Mouse (Mus musculus): Measurements from ENCODE around the gene C8a. TPM values are rescaled to one million over a fixed set of nuclear protein-coding genes. Genes with fewer than 3 reads are reported as not detected.

Gene C8a
- polyA plus RNA-seq, 1 experiment from 2014 or later = 8.7 TPM

DNA sequence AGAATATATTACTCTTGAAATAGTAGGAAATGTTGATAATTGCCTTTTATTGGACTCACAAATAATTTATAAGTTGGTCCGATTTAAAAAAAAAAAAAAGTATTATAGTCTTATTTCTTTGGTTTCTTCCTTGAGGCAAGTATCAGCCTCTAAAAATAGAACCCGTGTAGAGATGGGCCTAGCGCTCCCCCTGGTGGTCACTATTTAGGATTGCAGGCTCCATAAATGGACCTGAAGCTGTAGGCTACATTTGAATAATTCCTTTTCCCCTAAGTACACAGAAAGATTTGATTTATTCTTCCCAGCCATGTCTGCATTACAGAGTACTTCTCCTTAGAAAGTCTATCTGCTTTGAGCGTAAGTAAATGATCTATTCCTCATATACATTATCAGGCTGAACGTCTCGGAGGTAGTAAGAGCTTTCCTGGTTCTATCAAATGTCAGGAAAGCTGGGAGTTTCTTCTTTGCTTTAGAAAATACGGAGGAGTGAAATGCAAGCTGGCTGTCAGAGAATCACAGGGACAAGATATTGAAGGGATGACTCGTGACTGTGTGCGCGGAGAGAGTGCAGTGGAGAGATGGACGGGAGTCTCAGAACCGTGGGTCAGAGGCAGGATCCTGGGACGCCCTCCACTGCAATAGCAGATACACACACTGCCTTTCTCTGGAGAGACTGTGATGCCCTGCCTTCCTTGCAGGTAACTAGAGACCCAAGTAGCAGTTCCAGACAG lies 18.0 kb upstream of the C8a start:
- Histone ChIP-seq H3K4me2 (no peak overlapping the region), H3K27me3 (replicated peaks; ENCODE audit: control insufficient read depth, insufficient read depth, low read length) (no peaks in the 10 kb centered on the region), H3K9ac (ENCODE audit: low read depth, low read length) (no peak overlapping the region), H3K27ac (ENCODE audit: low read depth, low read length) (no peak overlapping the region), H3K4me3 (ENCODE audit: low read depth, low read length) (no peak overlapping the region), H3K36me3 (ENCODE audit: control insufficient read depth, insufficient read depth, low read length) (no peaks in the 10 kb centered on the region), H3K4me1 (replicated peaks; ENCODE audit: control insufficient read depth, insufficient read depth, low read length) (no peaks in the 10 kb centered on the region), H3K9me3 (ENCODE audit: control insufficient read depth, low read length) (no peaks in the 10 kb centered on the region)
- ATAC-seq (replicated peaks; ENCODE audit: low FRiP score) (no peak), DNase-seq (ENCODE audit: low spot score) (no peak)
- 57% methylated on average over 13 of the region's 13 CpGs for WGBS

DNA sequence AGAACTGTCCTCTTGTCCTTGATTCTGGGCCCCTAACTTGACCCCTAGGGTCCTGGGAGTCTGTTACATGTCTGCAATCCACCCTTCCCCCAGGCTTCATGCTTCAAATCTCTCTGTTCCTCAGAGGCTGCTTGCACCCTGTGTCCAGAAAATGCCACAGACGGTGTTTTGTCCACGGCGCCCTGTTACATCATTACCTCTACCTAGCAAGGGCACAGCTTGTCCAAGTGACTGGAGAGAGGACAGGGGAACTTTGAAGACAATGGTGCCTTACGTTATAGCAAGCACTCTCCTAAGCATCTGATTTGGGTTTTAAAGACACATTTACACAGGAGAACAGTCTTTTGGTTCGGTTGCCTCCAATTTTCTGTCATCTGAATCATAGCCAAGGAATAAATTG lies 17.4 kb upstream of the C8a start:
- Histone ChIP-seq H3K36me3 (ENCODE audit: control insufficient read depth, insufficient read depth, low read length) (no peaks in the 10 kb centered on the region), H3K4me2 (no peak overlapping the region), H3K9me3 (ENCODE audit: control insufficient read depth, low read length) (no peaks in the 10 kb centered on the region), H3K9ac (ENCODE audit: low read depth, low read length) (no peak overlapping the region), H3K27me3 (replicated peaks; ENCODE audit: control insufficient read depth, insufficient read depth, low read length) (no peaks in the 10 kb centered on the region), H3K4me3 (ENCODE audit: low read depth, low read length) (no peak overlapping the region), H3K27ac (ENCODE audit: low read depth, low read length) (no peak overlapping the region), H3K4me1 (replicated peaks; ENCODE audit: control insufficient read depth, insufficient read depth, low read length) (no peaks in the 10 kb centered on the region)
- WGBS = 81% methylated on average over 5 of the region's 5 CpGs
- ATAC-seq (replicated peaks; ENCODE audit: low FRiP score) (no peak), DNase-seq (ENCODE audit: low spot score) (no peak)

GRCm38 (mm10) chr4:104891708-104892107 lies 15.5 kb upstream of the C8a start:
- Histone ChIP-seq H3K4me1 (replicated peaks; ENCODE audit: control insufficient read depth, insufficient read depth, low read length) (no peaks in the 10 kb centered on the region), H3K9ac (ENCODE audit: low read depth, low read length) (no peak overlapping the region), H3K4me2 (no peak overlapping the region), H3K27me3 (replicated peaks; ENCODE audit: control insufficient read depth, insufficient read depth, low read length) (no peaks in the 10 kb centered on the region), H3K27ac (ENCODE audit: low read depth, low read length) (no peak overlapping the region), H3K4me3 (ENCODE audit: low read depth, low read length) (no peak overlapping the region), H3K9me3 (ENCODE audit: control insufficient read depth, low read length) (no peaks in the 10 kb centered on the region), H3K36me3 (ENCODE audit: control insufficient read depth, insufficient read depth, low read length) (no peaks in the 10 kb centered on the region)
- ATAC-seq (replicated peaks; ENCODE audit: low FRiP score) (no peak), DNase-seq (ENCODE audit: low spot score) (no peak)
- 75% methylated on average over 7 of the region's 7 CpGs for WGBS

GRCm38 (mm10) chr4:104888499-104889262 lies 12.5 kb upstream of the C8a start:
- no peak for DNase-seq (ENCODE audit: low spot score)
- whole genome bisulfite sequencing = 77% methylated on average over 9 of the region's 9 CpGs
- Histone ChIP-seq H3K4me1 (replicated peaks; ENCODE audit: control insufficient read depth, insufficient read depth, low read length) (no peaks in the 10 kb centered on the region), H3K4me2 (no peak overlapping the region), H3K36me3 (ENCODE audit: control insufficient read depth, insufficient read depth, low read length) (no peaks in the 10 kb centered on the region), H3K4me3 (ENCODE audit: low read depth, low read length) (no peak overlapping the region), H3K27me3 (replicated peaks; ENCODE audit: control insufficient read depth, insufficient read depth, low read length) (no peaks in the 10 kb centered on the region), H3K9ac (ENCODE audit: low read depth, low read length) (no peak overlapping the region), H3K9me3 (ENCODE audit: control insufficient read depth, low read length) (no peaks in the 10 kb centered on the region), H3K27ac (ENCODE audit: low read depth, low read length) (no peak overlapping the region)
- ATAC-seq (replicated peaks; ENCODE audit: low FRiP score) = no peak

GRCm38 (mm10) chr4:104887486-104887885 lies 11.3 kb upstream of the C8a start:
- Histone ChIP-seq H3K4me2 (no peak overlapping the region), H3K27ac (ENCODE audit: low read depth, low read length) (no peak overlapping the region), H3K36me3 (ENCODE audit: control insufficient read depth, insufficient read depth, low read length) (no peaks in the 10 kb centered on the region), H3K4me1 (replicated peaks; ENCODE audit: control insufficient read depth, insufficient read depth, low read length) (no peaks in the 10 kb centered on the region), H3K4me3 (ENCODE audit: low read depth, low read length) (no peak overlapping the region), H3K9me3 (ENCODE audit: control insufficient read depth, low read length) (no peaks in the 10 kb centered on the region), H3K9ac (ENCODE audit: low read depth, low read length) (no peak overlapping the region), H3K27me3 (replicated peaks; ENCODE audit: control insufficient read depth, insufficient read depth, low read length) (no peaks in the 10 kb centered on the region)
- WGBS = 75% methylated on average over 9 of the region's 9 CpGs
- ATAC-seq (replicated peaks; ENCODE audit: low FRiP score) (no peak), DNase-seq (ENCODE audit: low spot score) (no peak)

GRCm38 (mm10) chr4:104875832-104876231 lies 366 bp downstream of the C8a start:
- peak overlapping the region; percentile 36 for H3K4me3 ChIP-seq (ENCODE audit: low read depth, low read length)
- ATAC-seq (replicated peaks; ENCODE audit: low FRiP score) (no peak), DNase-seq (ENCODE audit: low spot score) (no peak)
- no peaks in the 10 kb centered on the region for H3K36me3 ChIP-seq (ENCODE audit: control insufficient read depth, insufficient read depth, low read length)
- no peaks in the 10 kb centered on the region for H3K27me3 ChIP-seq (replicated peaks; ENCODE audit: control insufficient read depth, insufficient read depth, low read length)
- no peak overlapping the region for H3K27ac ChIP-seq (ENCODE audit: low read depth, low read length)
- no peak overlapping the region for H3K9ac ChIP-seq (ENCODE audit: low read depth, low read length)
- H3K4me1 ChIP-seq (replicated peaks; ENCODE audit: control insufficient read depth, insufficient read depth, low read length) = no peaks in the 10 kb centered on the region
- peak overlapping the region; percentile 21 for H3K4me2 ChIP-seq
- H3K9me3 ChIP-seq (ENCODE audit: control insufficient read depth, low read length) = no peaks in the 10 kb centered on the region
- 64% methylated on average over 4 of the region's 4 CpGs for WGBS

GRCm38 (mm10) chr4:104870196-104870595 lies 6.0 kb downstream of the C8a start:
- Histone ChIP-seq H3K27ac (ENCODE audit: low read depth, low read length) (no peak overlapping the region), H3K4me1 (replicated peaks; ENCODE audit: control insufficient read depth, insufficient read depth, low read length) (no peaks in the 10 kb centered on the region), H3K27me3 (replicated peaks; ENCODE audit: control insufficient read depth, insufficient read depth, low read length) (no peaks in the 10 kb centered on the region), H3K9ac (ENCODE audit: low read depth, low read length) (no peak overlapping the region), H3K4me2 (no peak overlapping the region), H3K4me3 (ENCODE audit: low read depth, low read length) (no peak overlapping the region), H3K9me3 (ENCODE audit: control insufficient read depth, low read length) (no peaks in the 10 kb centered on the region), H3K36me3 (ENCODE audit: control insufficient read depth, insufficient read depth, low read length) (no peaks in the 10 kb centered on the region)
- 84% methylated on average over 5 of the region's 5 CpGs for WGBS
- ATAC-seq (replicated peaks; ENCODE audit: low FRiP score) = no peak
- no peak for DNase-seq (ENCODE audit: low spot score)

- Histone ChIP-seq H3K4me1 (replicated peaks; ENCODE audit: control insufficient read depth, insufficient read depth, low read length) (no peaks in the 10 kb centered on the region), H3K4me3 (ENCODE audit: low read depth, low read length) (no peak overlapping the region), H3K9me3 (ENCODE audit: control insufficient read depth, low read length) (no peaks in the 10 kb centered on the region), H3K36me3 (ENCODE audit: control insufficient read depth, insufficient read depth, low read length) (no peaks in the 10 kb centered on the region), H3K27me3 (replicated peaks; ENCODE audit: control insufficient read depth, insufficient read depth, low read length) (no peaks in the 10 kb centered on the region), H3K4me2 (no peak overlapping the region), H3K9ac (ENCODE audit: low read depth, low read length) (no peak overlapping the region), H3K27ac (ENCODE audit: low read depth, low read length) (no peak overlapping the region)
- no peak for ATAC-seq (replicated peaks; ENCODE audit: low FRiP score)
- no peak for DNase-seq (ENCODE audit: low spot score)
Measured at GRCm38 (mm10) chr4:104869581-104869980, 6.6 kb downstream of the C8a start.

GRCm38 (mm10) chr4:104864397-104864796 lies 11.8 kb downstream of the C8a start:
- H3K9ac ChIP-seq (ENCODE audit: low read depth, low read length) = no peak overlapping the region
- WGBS = 86% methylated on average over 1 of the region's 1 CpGs
- no peak overlapping the region for H3K4me2 ChIP-seq
- no peaks in the 10 kb centered on the region for H3K9me3 ChIP-seq (ENCODE audit: control insufficient read depth, low read length)
- no peak for ATAC-seq (replicated peaks; ENCODE audit: low FRiP score)
- no peak overlapping the region for H3K4me3 ChIP-seq (ENCODE audit: low read depth, low read length)
- H3K27me3 ChIP-seq (replicated peaks; ENCODE audit: control insufficient read depth, insufficient read depth, low read length) = no peaks in the 10 kb centered on the region
- no peak for DNase-seq (ENCODE audit: low spot score)
- H3K27ac ChIP-seq (ENCODE audit: low read depth, low read length) = no peak overlapping the region
- no peaks in the 10 kb centered on the region for H3K36me3 ChIP-seq (ENCODE audit: control insufficient read depth, insufficient read depth, low read length)
- no peaks in the 10 kb centered on the region for H3K4me1 ChIP-seq (replicated peaks; ENCODE audit: control insufficient read depth, insufficient read depth, low read length)
